Comparison of ENCODE assay signal across 10 mouse cellular contexts in the genomic region with DNA sequence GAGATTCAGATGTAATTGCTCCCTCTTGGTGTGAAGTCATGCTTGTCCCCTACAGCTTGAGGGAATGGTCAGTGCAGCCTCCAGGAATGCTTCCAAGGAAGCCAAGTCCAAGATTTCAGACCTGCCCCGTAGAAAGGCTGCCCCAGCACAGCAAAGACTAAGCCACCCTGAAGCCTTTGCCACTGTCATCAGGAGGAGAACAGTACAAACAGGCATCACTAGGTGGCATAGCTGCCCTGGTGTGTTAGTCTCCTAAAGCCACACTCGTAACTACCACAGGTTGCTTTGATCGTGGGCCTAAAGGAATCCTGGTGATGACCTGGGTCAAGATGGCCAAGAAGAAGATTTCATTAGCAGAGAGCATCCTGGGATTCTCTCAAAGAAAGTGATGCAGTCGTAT.
DNase-seq lines count a peak whose midpoint lies in the region; TF ChIP-seq lines count a peak whose summit lies in the region.
"Had no signal": no experiment of that assay in that cellular context is flagged by ENCODE, and none has a peak within 500 bp of the region (broad histone marks: within the 10 kb centered on the region; RNA-seq: fewer than 3 reads in every experiment).

No protein-coding gene starts in this region.

- TF ChIP-seq POLR2A in cerebellum, adult 2 months (IDR thresholded peaks at IDR 0.05; ENCODE audit: borderline replicate concordance, insufficient read depth, low read length) = no peak
- no peak for TF ChIP-seq POLR2A in thymus, adult 2 months (IDR thresholded peaks at IDR 0.05; ENCODE audit: control insufficient read depth, extremely low read depth, insufficient read depth, low read length, poor library complexity)

- peaks cover 13% of the 10 kb centered on the region for H3K4me1 ChIP-seq in cerebellum, adult 2 months (ENCODE audit: control insufficient read depth, insufficient read depth, low read length)
- H3K4me1 ChIP-seq in thymus, adult 2 months (replicated peaks; ENCODE audit: control insufficient read depth, insufficient read depth, low read length) = no peaks in the 10 kb centered on the region
- H3K4me1 ChIP-seq: megakaryocyte, embryonic 14.5 days had no signal

- peak; percentile 41 to 48 for DNase-seq in cerebellum, adult 2 months
- no peak for DNase-seq in cerebellum, postnatal 4 days (ENCODE audit: low spot score in 2 of 2)
- DNase-seq in layer of hippocampus, adult 18-20 months (ENCODE audit: low spot score in 2 of 2) = peak; percentile 11 to 53
- DNase-seq in layer of hippocampus, adult 9-10 months (ENCODE audit: low spot score) = no peak
- peak; percentile 1 for DNase-seq in thymus, postnatal 25 days
- no peak for DNase-seq in thymus, adult 2 months
- no peak for DNase-seq in embryo, embryonic 11 days
- no peak for DNase-seq in urinary bladder, postnatal 4 days (ENCODE audit: low spot score in 2 of 2)

- peak; percentile 62 for TF ChIP-seq CTCF in cerebellum, adult 2 months (IDR thresholded peaks at IDR 0.05; ENCODE audit: borderline replicate concordance, insufficient read depth, low read depth, low read length)
- no peak for TF ChIP-seq CTCF in thymus, adult 2 months (IDR thresholded peaks at IDR 0.05; ENCODE audit: borderline replicate concordance, control insufficient read depth, extremely low read depth, insufficient read depth, low read length, poor library complexity)

- no peak overlapping the region for H3K27ac ChIP-seq in cerebellum, adult 2 months (ENCODE audit: insufficient read depth, low read length)
- no peak overlapping the region for H3K27ac ChIP-seq in thymus, adult 2 months (ENCODE audit: control insufficient read depth, insufficient read depth, low read length)
- H3K27ac ChIP-seq: embryonic facial prominence, embryonic 12.5 days had no signal

- 28% methylated on average over 4 of the region's 4 CpGs for WGBS in cerebellum, adult 2 months
- WGBS in thymus, adult 2 months = 33% methylated on average over 4 of the region's 4 CpGs

- no peaks in the 10 kb centered on the region for H3K36me3 ChIP-seq in thymus, adult 2 months (ENCODE audit: control insufficient read depth, insufficient read depth, low read length)
- H3K36me3 ChIP-seq: embryonic facial prominence, embryonic 12.5 days had no signal

- H3K4me3 ChIP-seq in cerebellum, adult 2 months (replicated peaks; ENCODE audit: insufficient read depth, low read depth, low read length) = no peak overlapping the region
- no peak overlapping the region for H3K4me3 ChIP-seq in thymus, adult 2 months (ENCODE audit: control insufficient read depth, insufficient read depth, low read length)
- H3K4me3 ChIP-seq: embryonic facial prominence, embryonic 12.5 days; megakaryocyte, embryonic 14.5 days had no signal

- H3K27me3 ChIP-seq in cerebellum, adult 2 months (ENCODE audit: control insufficient read depth, insufficient read depth, low read length) = no peaks in the 10 kb centered on the region
- no peaks in the 10 kb centered on the region for H3K27me3 ChIP-seq in thymus, adult 2 months (ENCODE audit: control insufficient read depth, insufficient read depth, low read length)
- H3K27me3 ChIP-seq: embryonic facial prominence, embryonic 12.5 days; megakaryocyte, embryonic 14.5 days had no signal

Comparison
In these comparisons a context has a peak if more than half of its experiments do, and no peak if none do; other contexts are left out.
1. DNase-seq: peak in cerebellum, adult 2 months (2 of 2), layer of hippocampus, adult 18-20 months (2 of 2) and thymus, postnatal 25 days (single experiment); none in cerebellum, postnatal 4 days (0 of 2), layer of hippocampus, adult 9-10 months (single experiment), thymus, adult 2 months (single experiment), embryo, embryonic 11 days (single experiment) and urinary bladder, postnatal 4 days (0 of 2).